In genomic region chr9:96962714-96963113, GRCm38 (mm10) we compare ENCODE assay signal across 14 mouse cellular contexts. TPM values are rescaled to one million over a fixed set of nuclear protein-coding genes. Genes with fewer than 3 reads are reported as not detected.
A peak's percentile ranks its signal among the peaks of the same experiment; 100 is the strongest.
DNase-seq lines count a peak whose midpoint lies in the region; ATAC-seq and TF ChIP-seq lines count a peak whose summit lies in the region.
"Had no signal": no experiment of that assay in that cellular context is flagged by ENCODE, and none has a peak within 500 bp of the region (broad histone marks: within the 10 kb centered on the region; RNA-seq: fewer than 3 reads in every experiment).

No protein-coding gene starts in this region.

- H3K4me3 ChIP-seq in heart, embryonic 10.5 days = no peak overlapping the region
- H3K4me3 ChIP-seq in heart, adult 2 months = no peak overlapping the region
- no peak overlapping the region for H3K4me3 ChIP-seq in kidney, adult 2 months (ENCODE audit: insufficient read depth, low read depth, low read length)
- H3K4me3 ChIP-seq in midbrain, embryonic 14.5 days (replicated peaks; ENCODE audit: low read depth, low read length) = no peak overlapping the region
- no peak overlapping the region for H3K4me3 ChIP-seq in midbrain, postnatal 0 days (ENCODE audit: low read depth, low read length)
- H3K4me3 ChIP-seq in stomach, postnatal 0 days (ENCODE audit: low read depth, low read length) = no peak overlapping the region
- H3K4me3 ChIP-seq: liver, embryonic 12.5 days; neural tube, embryonic 12.5 days had no signal

- no peaks in the 10 kb centered on the region for H3K79me2 ChIP-seq in heart, adult 2 months (replicated peaks; ENCODE audit: control insufficient read depth, insufficient read depth, low read length)

- intact Hi-C loops in heart, adult 2 months (cut with DNase I) = no loop called here

- H3K4me2 ChIP-seq in midbrain, embryonic 14.5 days (ENCODE audit: low read length) = no peak overlapping the region
- no peak overlapping the region for H3K4me2 ChIP-seq in midbrain, postnatal 0 days (ENCODE audit: low read depth, low read length, poor library complexity, severe bottlenecking)
- H3K4me2 ChIP-seq in stomach, postnatal 0 days (replicated peaks; ENCODE audit: low read depth) = no peak overlapping the region
- H3K4me2 ChIP-seq: liver, embryonic 12.5 days; neural tube, embryonic 12.5 days had no signal

- H3K27ac ChIP-seq in heart, embryonic 10.5 days = peak overlapping the region; percentile 78
- no peak overlapping the region for H3K27ac ChIP-seq in heart, adult 2 months
- H3K27ac ChIP-seq in kidney, adult 2 months (ENCODE audit: insufficient read depth, low read depth, low read length) = peak overlapping the region; percentile 54
- no peak overlapping the region for H3K27ac ChIP-seq in midbrain, embryonic 14.5 days (replicated peaks; ENCODE audit: low read depth, low read length)
- H3K27ac ChIP-seq in midbrain, postnatal 0 days (ENCODE audit: low read depth, low read length) = no peak overlapping the region
- H3K27ac ChIP-seq in stomach, postnatal 0 days (replicated peaks) = no peak overlapping the region
- H3K27ac ChIP-seq: liver, embryonic 12.5 days had no signal

- no peak for TF ChIP-seq POLR2A in heart, adult 2 months (IDR thresholded peaks at IDR 0.05; ENCODE audit: insufficient read depth, low read depth, low read length)
- TF ChIP-seq POLR2A in kidney, adult 2 months (IDR thresholded peaks at IDR 0.05; ENCODE audit: low read depth, low read length) = no peak

- H3K27me3 ChIP-seq in heart, embryonic 10.5 days (ENCODE audit: insufficient read depth, poor library complexity, severe bottlenecking) = no peaks in the 10 kb centered on the region
- no peaks in the 10 kb centered on the region for H3K27me3 ChIP-seq in heart, adult 2 months (ENCODE audit: control insufficient read depth, insufficient read depth, low read length)
- H3K27me3 ChIP-seq in kidney, adult 2 months (replicated peaks; ENCODE audit: control insufficient read depth, insufficient read depth, low read length) = no peaks in the 10 kb centered on the region
- no peaks in the 10 kb centered on the region for H3K27me3 ChIP-seq in midbrain, embryonic 14.5 days (ENCODE audit: control insufficient read depth, insufficient read depth, low read length)
- no peaks in the 10 kb centered on the region for H3K27me3 ChIP-seq in midbrain, postnatal 0 days (ENCODE audit: insufficient read depth, low read length)
- no peaks in the 10 kb centered on the region for H3K27me3 ChIP-seq in stomach, postnatal 0 days (ENCODE audit: control insufficient read depth, insufficient read depth, low read length)
- H3K27me3 ChIP-seq: neural tube, embryonic 12.5 days had no signal

- H3K9me3 ChIP-seq in heart, embryonic 10.5 days = no peaks in the 10 kb centered on the region
- H3K9me3 ChIP-seq in midbrain, embryonic 14.5 days (ENCODE audit: control insufficient read depth, low read length) = no peaks in the 10 kb centered on the region
- H3K9me3 ChIP-seq in midbrain, postnatal 0 days (ENCODE audit: low read length) = no peaks in the 10 kb centered on the region
- H3K9me3 ChIP-seq in stomach, postnatal 0 days (ENCODE audit: control insufficient read depth, low read length) = no peaks in the 10 kb centered on the region
- H3K9me3 ChIP-seq: G1E; liver, embryonic 12.5 days; neural tube, embryonic 12.5 days had no signal

- H3K4me1 ChIP-seq in heart, embryonic 10.5 days = peaks cover 61% of the 10 kb centered on the region
- no peaks in the 10 kb centered on the region for H3K4me1 ChIP-seq in heart, adult 2 months (ENCODE audit: control insufficient read depth, insufficient read depth, low read length)
- H3K4me1 ChIP-seq in kidney, adult 2 months (ENCODE audit: control insufficient read depth, insufficient read depth, low read length) = peaks cover 53% of the 10 kb centered on the region
- peaks cover 32% of the 10 kb centered on the region for H3K4me1 ChIP-seq in midbrain, embryonic 14.5 days (ENCODE audit: control insufficient read depth, insufficient read depth, low read length)
- H3K4me1 ChIP-seq in midbrain, postnatal 0 days (ENCODE audit: insufficient read depth, low read length) = no peaks in the 10 kb centered on the region; the same call in 1 of the 2 replicates
- H3K4me1 ChIP-seq in stomach, postnatal 0 days (replicated peaks; ENCODE audit: control insufficient read depth, insufficient read depth) = no peaks in the 10 kb centered on the region; the same call in 1 of the 2 replicates

- peaks cover 5% of the 10 kb centered on the region for H3K36me3 ChIP-seq in heart, embryonic 10.5 days
- H3K36me3 ChIP-seq in heart, adult 2 months (ENCODE audit: control insufficient read depth, insufficient read depth, low read length) = no peaks in the 10 kb centered on the region
- H3K36me3 ChIP-seq in kidney, adult 2 months (ENCODE audit: control insufficient read depth, insufficient read depth, low read length) = no peaks in the 10 kb centered on the region
- H3K36me3 ChIP-seq in midbrain, embryonic 14.5 days (ENCODE audit: control insufficient read depth, insufficient read depth, low read length) = no peaks in the 10 kb centered on the region
- H3K36me3 ChIP-seq in midbrain, postnatal 0 days (ENCODE audit: insufficient read depth, low read length) = no peaks in the 10 kb centered on the region
- no peaks in the 10 kb centered on the region for H3K36me3 ChIP-seq in stomach, postnatal 0 days (ENCODE audit: control insufficient read depth, insufficient read depth, low read length)
- H3K36me3 ChIP-seq: G1E; liver, embryonic 12.5 days had no signal

- DNase-seq in heart, embryonic 10.5 days (ENCODE audit: low spot score) = no peak
- DNase-seq in heart, adult 2 months = no peak
- no peak for DNase-seq in kidney, adult 2 months
- no peak for DNase-seq in kidney, postnatal 25 days
- no peak for DNase-seq in midbrain, embryonic 14.5 days
- no peak for DNase-seq in midbrain, postnatal 0 days (ENCODE audit: low spot score)
- DNase-seq in stomach, postnatal 0 days (ENCODE audit: low spot score) = no peak
- DNase-seq in yolk sac, embryonic 10.5 days (ENCODE audit: low spot score) = no peak
- DNase-seq: gastrocnemius, postnatal 36 days; right cerebral cortex, postnatal 14 days had no signal

- ATAC-seq in midbrain, embryonic 14.5 days (ENCODE audit: low FRiP score, low TSS enrichment) = no peak
- no peak; the same call in 1 of the 2 replicates for ATAC-seq in midbrain, postnatal 0 days (ENCODE audit: low FRiP score)
- peak; percentile 30; the same call in 1 of the 2 replicates for ATAC-seq in stomach, postnatal 0 days (ENCODE audit: low FRiP score, low TSS enrichment)
- ATAC-seq: forebrain, embryonic 14.5 days; liver, embryonic 12.5 days had no signal

- WGBS in heart, embryonic 10.5 days = 63% methylated on average over 8 of the region's 8 CpGs
- 74% methylated on average over 8 of the region's 8 CpGs for WGBS in heart, adult 2 months
- WGBS in kidney, adult 2 months = 50% methylated on average over 8 of the region's 8 CpGs
- WGBS in midbrain, embryonic 14.5 days = 49% methylated on average over 8 of the region's 8 CpGs
- WGBS in midbrain, postnatal 0 days = 52% methylated on average over 8 of the region's 8 CpGs
- 61% methylated on average over 8 of the region's 8 CpGs for WGBS in stomach, postnatal 0 days

- no peak for TF ChIP-seq CTCF in heart, adult 2 months (IDR thresholded peaks at IDR 0.05)
- no peak for TF ChIP-seq CTCF in kidney, adult 2 months (conservative IDR thresholded peaks at IDR 0.05; ENCODE audit: insufficient read depth, insufficient read length, low read depth, low read length)
- no peak for TF ChIP-seq CTCF in midbrain, postnatal 0 days (IDR thresholded peaks at IDR 0.05)
- TF ChIP-seq CTCF in stomach, postnatal 0 days (IDR thresholded peaks at IDR 0.05; ENCODE audit: low read depth) = no peak

- no peak for TF ChIP-seq EP300 in heart, adult 2 months (IDR thresholded peaks at IDR 0.05; ENCODE audit: insufficient read depth, low read depth, low read length)
- TF ChIP-seq EP300 in stomach, postnatal 0 days (optimal IDR thresholded peaks at IDR 0.05) = no peak

- no peak overlapping the region for H3K9ac ChIP-seq in heart, adult 2 months (ENCODE audit: low read depth, low read length)
- peak overlapping the region; percentile 7; the same call in 1 of the 2 replicates for H3K9ac ChIP-seq in midbrain, embryonic 14.5 days (replicated peaks; ENCODE audit: low read length)
- no peak overlapping the region for H3K9ac ChIP-seq in midbrain, postnatal 0 days (replicated peaks; ENCODE audit: low read length, poor library complexity, severe bottlenecking)
- H3K9ac ChIP-seq in stomach, postnatal 0 days (ENCODE audit: low read length) = no peak overlapping the region
- H3K9ac ChIP-seq: liver, embryonic 12.5 days; neural tube, embryonic 12.5 days had no signal

RNA-seq across cellular contexts. Expression of gene Spsb4, which starts 55.9 kb away (rescaled TPM):
- polyA plus RNA-seq in heart, embryonic 10.5 days (2016; fragmentation: Nextera tagmentation; extraction: Ambion mirVana) = 53.5 and 66.5 TPM in 2 replicates
- total RNA-seq in heart, adult 2 months (2021) = 1 to 10 TPM; 4.2 to 9.1 TPM
- 7.2 and 7.6 TPM in 2 replicates for polyA plus RNA-seq in heart, adult 2 months (2012; rRNA removed)
- 61.5 and 62.5 TPM in 2 replicates for polyA plus RNA-seq in kidney, adult 2 months (2012; rRNA removed)
- 33.9 and 38.5 TPM in 2 replicates for polyA plus RNA-seq in midbrain, embryonic 14.5 days (2014; fragmentation: Nextera tagmentation; extraction: Ambion mirVana)
- total RNA-seq in midbrain, postnatal 0 days (2014; rRNA removed) = 37.7 and 38.9 TPM in 2 replicates
- 21.2 and 24.1 TPM in 2 replicates for polyA plus RNA-seq in midbrain, postnatal 0 days (2015; fragmentation: Nextera tagmentation; extraction: Ambion mirVana)
- polyA plus RNA-seq in stomach, postnatal 0 days (2015; fragmentation: Nextera tagmentation; extraction: Ambion mirVana) = 4.4 and 6.1 TPM in 2 replicates
- total RNA-seq: G1E had no signal
- polyA plus RNA-seq: G1E had no signal

Comparison
In these comparisons a context has a peak if more than half of its experiments do, and no peak if none do; other contexts are left out.
1. H3K27ac ChIP-seq: peak in heart, embryonic 10.5 days (single experiment) and kidney, adult 2 months (single experiment); none in heart, adult 2 months (single experiment), midbrain, embryonic 14.5 days (single experiment), midbrain, postnatal 0 days (single experiment) and stomach, postnatal 0 days (single experiment).